Mouse (Mus musculus) thymus, postnatal 4 days (tissue): ENCODE data around the gene Olfr283.
"Not testable (repeated sequence)": the region's sequence is repeated elsewhere in the genome, so short reads cannot be mapped to it uniquely, and the experiment has no call there.

Source experiments
- DNase-seq: peaks from one replicate; pipeline ENCODE4 v3.0.0; 2021

Olfr283 gene

GRCm38 (mm10) chr15:98380846-98381245, at the start of gene Olfr283:
Gene Olfr283 (minus strand): TSS chr15:98380946.
- no peak for DNase-seq

DNA sequence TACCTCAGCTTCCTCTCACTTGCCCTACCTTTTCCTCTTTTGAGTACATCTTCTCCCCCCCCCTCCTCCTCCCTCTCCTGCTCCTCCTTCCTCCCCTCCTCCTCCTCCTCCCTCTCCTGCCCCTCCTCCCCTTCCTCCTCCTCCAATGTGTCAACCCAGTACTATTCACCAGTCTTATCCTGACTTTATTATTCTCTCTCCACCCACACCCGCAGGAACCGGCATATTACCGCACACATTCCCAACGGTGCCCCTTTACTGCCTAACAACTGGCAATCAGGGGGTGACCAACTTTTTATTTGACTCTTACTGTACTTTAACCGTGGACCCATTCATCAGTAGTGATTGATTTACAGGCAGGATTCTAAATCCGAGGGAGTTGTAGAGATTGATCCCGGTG, 44.4 kb upstream of the Olfr283 start:
- no peak for DNase-seq

DNA sequence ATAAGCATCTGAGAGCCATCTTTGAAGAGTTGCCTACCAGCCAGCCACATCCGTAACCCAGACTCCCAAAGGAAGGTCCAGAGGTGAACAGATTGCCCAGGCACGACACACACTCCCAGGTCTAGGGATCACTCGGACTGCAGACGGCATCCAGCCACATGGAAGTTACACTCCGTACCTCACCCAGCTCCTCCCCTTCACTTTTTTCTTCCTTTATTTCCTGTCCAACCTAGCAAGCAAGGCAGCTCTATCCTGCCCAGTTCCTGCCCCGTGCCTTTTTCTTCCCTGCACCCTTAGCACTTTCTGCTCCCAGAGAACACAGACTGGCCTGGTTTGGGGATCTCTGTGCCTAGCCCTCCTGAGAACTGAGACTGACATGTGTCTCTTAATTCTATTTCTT, 44.0 kb upstream of the Olfr283 start:
- DNase-seq: no peak

DNA sequence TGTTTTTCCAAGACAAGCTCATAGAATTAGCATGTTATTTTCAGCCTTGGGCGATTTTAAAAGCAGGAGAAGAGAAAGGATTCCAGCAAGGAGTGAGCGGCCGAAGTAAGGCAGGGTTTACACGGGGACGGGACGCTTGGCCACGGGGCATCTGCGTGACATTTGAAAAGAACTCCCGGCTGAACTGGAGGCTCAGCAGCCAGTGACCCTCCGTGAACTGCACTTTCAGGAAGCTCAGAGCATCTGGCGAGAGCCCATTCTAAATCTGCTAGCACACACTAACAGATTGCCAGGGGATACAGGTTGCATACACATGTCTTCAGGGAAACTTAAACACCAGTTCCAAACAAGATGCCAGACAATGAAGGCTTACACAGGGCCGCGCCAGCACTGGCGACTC, 43.6 kb upstream of the Olfr283 start:
- no peak for DNase-seq

GRCm38 (mm10) chr15:98420897-98421296, 40.2 kb upstream of the Olfr283 start:
- no peak for DNase-seq

GRCm38 (mm10) chr15:98418096-98418495, 37.4 kb upstream of the Olfr283 start:
- no peak for DNase-seq

DNA sequence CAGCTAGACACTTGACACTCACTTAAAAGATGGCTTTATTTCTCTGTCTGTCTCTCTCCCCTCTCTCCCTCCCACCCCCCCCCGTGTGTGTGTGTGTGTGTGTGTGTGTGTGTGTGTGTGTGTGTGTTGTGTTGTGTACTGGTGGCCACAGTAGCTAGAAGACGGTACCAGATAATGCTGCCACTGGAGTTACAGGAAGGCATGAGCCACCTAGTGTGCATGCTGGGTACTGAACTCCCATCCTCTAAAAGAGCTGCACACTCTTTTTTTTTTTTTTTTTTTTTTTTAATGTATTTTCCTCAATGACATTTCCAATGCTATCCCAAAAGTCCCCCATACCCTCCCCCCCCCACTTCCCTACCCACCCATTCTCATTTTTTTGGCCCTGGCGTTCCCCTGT, 36.5 kb upstream of the Olfr283 start:
- DNase-seq: peak; percentile 50

- DNase-seq: not testable (repeated sequence)
These were observed 36.1 kb upstream of the Olfr283 start for GRCm38 (mm10) chr15:98416802-98417201.

- DNase-seq: no peak
These were observed 35.2 kb upstream of the Olfr283 start for GRCm38 (mm10) chr15:98415996-98416395.

GRCm38 (mm10) chr15:98410249-98410648, 29.5 kb upstream of the Olfr283 start:
- no peak for DNase-seq

DNA sequence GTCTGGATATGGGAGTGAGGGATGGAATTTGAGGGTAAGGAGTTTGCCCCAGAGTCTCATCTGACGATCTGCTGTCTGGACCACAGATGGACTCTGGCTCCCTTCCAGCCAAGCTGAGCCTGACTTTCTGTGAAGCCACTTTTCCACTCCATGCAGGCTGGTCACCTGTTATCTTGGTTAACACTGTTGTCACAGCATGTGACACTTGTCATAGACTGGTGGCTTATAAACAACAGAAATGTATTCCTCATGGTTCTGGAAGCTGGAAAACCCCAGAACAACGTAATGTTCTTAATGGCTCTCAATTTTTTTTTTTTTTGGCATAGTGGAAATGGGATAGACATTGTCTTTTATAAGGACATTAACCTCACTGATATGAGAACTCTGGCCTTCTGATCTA, 28.9 kb upstream of the Olfr283 start:
- DNase-seq: no peak

GRCm38 (mm10) chr15:98408406-98409060, 27.8 kb upstream of the Olfr283 start:
- peak; percentile 54 for DNase-seq

GRCm38 (mm10) chr15:98402356-98402755, 21.6 kb upstream of the Olfr283 start:
- no peak for DNase-seq

DNA sequence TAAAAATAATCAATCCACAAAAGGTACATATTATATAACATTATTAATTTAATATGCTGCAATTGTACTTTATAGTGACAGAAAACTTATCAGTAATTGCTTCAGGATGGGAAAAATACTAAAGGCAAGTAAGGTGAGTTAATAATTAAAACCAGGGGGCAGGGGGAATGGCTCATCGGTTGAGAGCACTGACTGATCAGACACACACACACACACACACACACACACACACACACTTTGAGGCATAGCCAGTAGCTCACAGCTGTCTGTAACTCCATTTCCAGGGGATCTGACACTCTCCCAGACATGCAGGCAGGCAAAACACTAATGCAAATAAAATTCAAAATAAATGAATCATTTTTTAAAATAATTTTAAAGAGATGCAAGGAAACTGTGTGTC, 16.4 kb upstream of the Olfr283 start:
- DNase-seq: no peak

GRCm38 (mm10) chr15:98391903-98392187, 11.1 kb upstream of the Olfr283 start:
- no peak for DNase-seq

DNA sequence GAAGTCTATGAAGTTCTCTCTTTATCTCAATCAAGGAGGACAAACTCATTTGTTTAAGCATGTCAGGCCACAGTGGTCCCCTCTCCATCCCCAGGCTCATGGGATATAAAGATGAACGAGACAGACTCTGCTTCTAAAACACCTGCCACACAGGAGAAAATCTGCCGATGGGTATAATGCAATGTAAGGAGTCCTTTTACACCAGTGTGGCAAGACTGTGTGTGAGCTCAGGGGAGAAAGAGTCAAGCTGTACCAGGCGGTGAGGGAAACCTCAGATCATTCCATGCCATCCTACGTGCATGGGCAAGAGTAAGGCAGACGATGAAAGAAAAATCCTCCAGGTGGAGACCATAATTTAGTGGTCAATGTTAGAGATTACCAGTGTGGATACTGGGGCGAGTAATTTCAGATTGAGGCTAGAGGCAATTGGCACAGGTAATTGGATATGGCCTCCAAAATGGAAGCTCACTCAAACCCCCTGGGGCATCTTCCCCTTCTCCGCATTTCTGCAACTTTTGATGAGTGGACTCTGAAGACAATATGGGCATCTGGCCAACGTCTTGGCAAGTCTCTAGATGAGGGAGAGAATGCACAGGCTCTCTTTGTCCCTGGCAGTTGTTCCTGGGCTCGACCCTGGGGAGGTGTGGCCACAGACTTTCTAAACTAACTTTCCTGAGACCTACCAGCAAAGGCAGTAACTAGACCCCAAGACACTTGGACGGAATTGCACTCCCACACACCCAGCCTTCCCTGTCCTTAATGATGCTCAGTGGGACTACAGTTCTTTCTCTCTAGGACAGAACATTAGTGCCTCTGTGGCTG, 10.5 kb upstream of the Olfr283 start:
- no peak for DNase-seq

- peak; percentile 83 for DNase-seq
These were observed 9.1 kb upstream of the Olfr283 start for GRCm38 (mm10) chr15:98389796-98390195.

- no peak for DNase-seq
These were observed 6.9 kb upstream of the Olfr283 start for GRCm38 (mm10) chr15:98387621-98388020.

DNA sequence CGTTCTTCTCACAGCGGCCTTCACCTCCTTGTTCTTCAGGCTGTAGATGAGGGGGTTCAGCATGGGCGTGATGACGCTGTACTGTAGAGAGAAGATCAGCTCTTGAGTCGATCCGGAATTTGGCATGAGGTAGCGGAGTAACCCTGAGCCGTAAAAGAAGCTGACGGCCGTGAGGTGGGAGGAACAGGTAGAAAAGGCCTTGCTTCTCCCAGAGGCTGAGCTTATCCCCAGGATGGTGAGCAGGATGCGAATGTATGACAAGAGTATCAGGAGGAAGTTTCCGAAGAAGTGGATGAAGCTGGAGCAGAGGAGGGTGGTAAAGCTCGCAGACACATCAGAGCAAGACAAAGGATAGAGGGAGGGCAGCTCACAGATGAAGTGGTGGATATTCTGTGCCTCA, 2.5 kb downstream of the Olfr283 start:
- DNase-seq: no peak

GRCm38 (mm10) chr15:98340887-98341286, 39.9 kb downstream of the Olfr283 start, which contains the start of gene Olfr284:
Gene Olfr284 (minus strand): TSS chr15:98340987.
- no peak for DNase-seq
